10 mouse cellular contexts compared by ENCODE assay signal in the genomic region with DNA sequence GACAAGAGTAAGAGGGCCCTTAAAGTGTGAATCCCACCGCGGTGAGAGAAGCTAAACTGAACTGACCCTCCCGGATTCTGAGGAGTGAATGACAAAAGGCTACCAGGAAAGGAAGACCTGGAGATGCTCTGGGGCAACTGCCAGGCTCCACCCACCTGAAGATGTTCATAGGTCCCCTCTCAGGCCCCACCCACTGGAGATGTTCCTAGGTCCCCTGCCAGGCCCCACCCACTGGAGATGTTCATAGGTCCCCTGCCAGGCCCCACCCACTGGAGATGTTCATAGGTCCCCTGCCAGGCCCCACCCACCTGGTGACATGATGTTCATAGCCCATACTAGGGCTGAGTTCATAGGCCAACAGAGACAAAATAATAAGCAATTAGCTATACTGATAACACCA.
"Had no signal": no experiment of that assay in that cellular context is flagged by ENCODE, and none has a peak within 500 bp of the region (broad histone marks: within the 10 kb centered on the region; RNA-seq: fewer than 3 reads in every experiment).

No protein-coding gene starts in this region.

- DNase-seq: liver, postnatal 0 days; lung, adult 2 months; lung, postnatal 14 days; lung, postnatal 36 days; right cerebral cortex, postnatal 25 days; right cerebral cortex, postnatal 4 days; spleen, adult 18-20 months; thymus, adult 18-20 months; thymus, postnatal 14 days; thymus, postnatal 36 days had no signal
